Mouse (Mus musculus): Measurements from ENCODE around the gene Adamts4. TPM values are rescaled to one million over a fixed set of nuclear protein-coding genes. Genes with fewer than 3 reads are reported as not detected.

The Adamts4 gene
- total RNA-seq, 2 experiments from 2014 or later: 6.7 to 8.6 TPM

GRCm38 (mm10) chr1:171283188-171284160 is 33.3 kb downstream of the Adamts4 start:
- intact Hi-C loops (cut with DNase I): no loop called here
- Histone ChIP-seq H3K27ac (no peak overlapping the region), H3K4me3 (no peak overlapping the region)
- no peak for TF ChIP-seq CTCF (IDR thresholded peaks at IDR 0.05)
- DNase-seq (ENCODE audit: extremely low spot score in 1 of 2, low spot score in 2 of 2): no peak

GRCm38 (mm10) chr1:171284491-171284890 is 34.3 kb downstream of the Adamts4 start:
- peak overlapping the region; percentile 44; the same call in 1 of the 2 replicates for H3K27ac ChIP-seq
- no peak for DNase-seq (ENCODE audit: extremely low spot score in 1 of 2, low spot score in 2 of 2)
- no peak overlapping the region for H3K4me3 ChIP-seq
- TF ChIP-seq CTCF (IDR thresholded peaks at IDR 0.05): no peak
- intact Hi-C loops (cut with DNase I): no loop called here

DNA sequence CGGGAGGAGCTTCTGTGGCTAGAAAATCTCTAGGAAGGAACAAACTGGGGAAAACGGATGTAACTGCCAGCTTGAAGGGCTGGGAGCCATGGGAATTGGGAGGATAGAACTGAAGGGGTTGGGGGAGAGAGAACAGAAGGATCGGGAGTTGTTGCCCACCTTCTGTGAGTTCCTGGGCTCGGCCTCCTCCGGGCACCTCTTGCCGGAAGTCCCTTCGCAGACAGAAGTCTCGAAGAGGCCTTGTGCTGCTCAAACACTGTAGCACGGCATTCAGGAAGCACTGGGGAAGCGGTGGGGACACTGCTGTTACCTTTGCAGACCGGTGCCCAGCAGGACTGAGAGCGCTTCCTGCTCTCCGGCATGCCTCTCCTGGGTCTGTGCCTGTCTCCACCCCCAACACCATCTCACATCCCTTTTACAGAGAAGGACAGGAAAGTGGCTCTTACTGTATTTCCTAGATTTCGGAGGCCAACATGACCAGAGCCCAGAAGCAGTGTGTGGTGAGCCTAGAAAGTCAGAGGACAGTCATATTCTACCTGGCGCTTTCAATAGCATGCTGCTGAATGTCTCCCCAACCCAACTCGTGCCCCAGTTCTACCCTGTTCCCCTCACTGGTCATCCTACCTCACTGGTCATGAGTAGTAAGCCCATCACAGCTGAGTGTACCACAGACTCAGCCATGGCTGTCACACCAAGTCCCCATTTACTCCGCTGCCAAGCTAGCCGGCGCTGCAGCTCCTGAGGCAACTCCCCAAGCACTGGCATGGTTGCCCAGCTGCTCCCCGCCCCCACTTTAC is 35.1 kb downstream of the Adamts4 start:
- peak overlapping the region; percentile 21; the same call in 1 of the 2 replicates for H3K4me3 ChIP-seq
- peak overlapping the region; percentile 44; the same call in 1 of the 2 replicates for H3K27ac ChIP-seq
- intact Hi-C loops (cut with DNase I): no loop called here
- TF ChIP-seq CTCF (IDR thresholded peaks at IDR 0.05): no peak
- DNase-seq (ENCODE audit: extremely low spot score in 1 of 2, low spot score in 2 of 2): no peak

GRCm38 (mm10) chr1:171286517-171286916 is 36.3 kb downstream of the Adamts4 start:
- H3K27ac ChIP-seq: no peak overlapping the region
- TF ChIP-seq CTCF (IDR thresholded peaks at IDR 0.05): no peak
- intact Hi-C loops (cut with DNase I): no loop called here
- H3K4me3 ChIP-seq: peak overlapping the region; percentile 86
- no peak for DNase-seq (ENCODE audit: extremely low spot score in 1 of 2, low spot score in 2 of 2)

GRCm38 (mm10) chr1:171287136-171288081 is 37.2 kb downstream of the Adamts4 start, which contains the start of gene Usp21:
Usp21 (minus strand) TSS chr1:171287991.
- intact Hi-C loops (cut with DNase I): no loop called here
- no peak; the same call in 1 of the 2 replicates for TF ChIP-seq CTCF (IDR thresholded peaks at IDR 0.05)
- peak within 1 kb of the TSS; percentile 97 for H3K27ac ChIP-seq
- peak within 1 kb of the TSS; percentile 86 for H3K4me3 ChIP-seq
- peak; percentile 93 to 94 for DNase-seq (ENCODE audit: extremely low spot score in 1 of 2, low spot score in 2 of 2)

DNA sequence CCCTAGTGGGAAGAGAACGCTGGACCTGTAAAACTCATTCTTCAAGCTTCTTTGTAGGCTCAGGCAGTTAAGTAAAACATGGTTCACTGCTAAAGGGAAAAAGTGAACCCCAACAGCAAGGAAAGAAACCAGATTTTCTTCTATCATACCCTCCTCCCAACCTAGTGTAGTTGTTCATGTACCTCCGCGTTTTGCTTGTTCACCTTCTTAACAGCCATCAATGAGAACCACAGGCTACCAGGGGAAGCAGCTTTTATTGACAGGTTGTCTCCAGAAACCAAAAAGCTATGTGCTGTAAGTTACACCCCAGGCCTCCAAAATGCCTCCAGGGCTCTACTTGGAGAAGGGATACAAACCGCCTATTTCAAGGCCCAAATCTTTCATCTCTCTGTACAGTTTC is 38.1 kb downstream of the Adamts4 start:
- DNase-seq (ENCODE audit: extremely low spot score in 1 of 2, low spot score in 2 of 2): no peak
- Histone ChIP-seq H3K27ac (peak overlapping the region; percentile 97), H3K4me3 (peak overlapping the region; percentile 86; the same call in 1 of the 2 replicates)
- intact Hi-C loops (cut with DNase I): no loop called here
- TF ChIP-seq CTCF (IDR thresholded peaks at IDR 0.05): no peak

GRCm38 (mm10) chr1:171293351-171293750 is 43.1 kb downstream of the Adamts4 start:
- no peak for TF ChIP-seq CTCF (IDR thresholded peaks at IDR 0.05)
- intact Hi-C loops (cut with DNase I): no loop called here
- no peak for DNase-seq (ENCODE audit: extremely low spot score in 1 of 2, low spot score in 2 of 2)
- Histone ChIP-seq H3K4me3 (peak overlapping the region; percentile 84), H3K27ac (peak overlapping the region; percentile 100)

DNA sequence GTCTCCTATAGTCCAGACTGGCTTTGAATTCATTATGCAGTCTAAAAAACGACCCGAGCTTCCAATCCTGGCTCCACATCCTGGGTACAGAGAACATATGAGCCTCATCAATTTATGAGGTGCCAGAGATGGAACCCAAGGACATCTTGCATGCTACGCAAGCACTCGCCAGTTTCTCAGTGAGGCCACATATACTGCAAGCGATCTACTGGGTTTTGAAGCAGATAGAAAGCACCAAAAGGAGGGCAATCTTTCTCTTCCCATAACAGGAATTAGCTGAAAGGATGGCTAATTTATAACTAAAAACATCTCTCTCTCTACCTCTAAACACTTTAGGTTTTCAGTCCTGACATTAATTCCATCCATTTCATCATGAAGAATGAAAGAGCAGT is 43.7 kb downstream of the Adamts4 start:
- H3K4me3 ChIP-seq: peak overlapping the region; percentile 84
- intact Hi-C loops (cut with DNase I): loop anchor here (2.0 kb wide), 1 partner anchor 35 kb away; the partner anchor contains the start of gene Dedd
- peak overlapping the region; percentile 100 for H3K27ac ChIP-seq
- TF ChIP-seq CTCF (IDR thresholded peaks at IDR 0.05): no peak
- DNase-seq (ENCODE audit: extremely low spot score in 1 of 2, low spot score in 2 of 2): no peak

GRCm38 (mm10) chr1:171294298-171295062 is 44.3 kb downstream of the Adamts4 start, which contains the start of gene Ufc1:
Ufc1 (minus strand) TSS chr1:171295024.
- Histone ChIP-seq H3K4me3 (peak within 1 kb of the TSS; percentile 84), H3K27ac (peak within 1 kb of the TSS; percentile 100)
- peak; percentile 42 for TF ChIP-seq CTCF (IDR thresholded peaks at IDR 0.05)
- peak; percentile 78 to 81 for DNase-seq (ENCODE audit: extremely low spot score in 1 of 2, low spot score in 2 of 2)
- intact Hi-C loops (cut with DNase I): loop anchor here (2.0 to 5.0 kb wide), 2 partner anchors 34 to 118 kb away; partner anchors contain the start of genes Dedd and Usf1

DNA sequence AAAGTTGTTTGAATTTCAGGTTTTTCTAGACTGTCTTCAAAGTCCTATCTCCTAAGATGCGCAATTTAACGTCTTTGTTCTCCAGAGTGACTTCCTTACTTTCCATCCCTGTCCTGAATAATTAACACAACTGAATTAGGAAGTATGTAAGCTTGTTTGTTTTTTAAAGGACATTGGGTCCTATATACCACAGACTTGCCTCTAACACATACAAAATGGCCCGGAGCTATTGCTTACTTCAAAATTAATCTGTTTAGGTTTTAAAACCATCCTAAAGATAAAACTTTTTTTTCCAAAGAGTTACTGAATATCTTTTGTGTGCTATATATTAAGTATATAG is 44.8 kb downstream of the Adamts4 start:
- Histone ChIP-seq H3K27ac (peak overlapping the region; percentile 100), H3K4me3 (peak overlapping the region; percentile 84)
- TF ChIP-seq CTCF (IDR thresholded peaks at IDR 0.05): no peak
- intact Hi-C loops (cut with DNase I): loop anchor here (2.0 to 5.0 kb wide), 2 partner anchors 34 to 117 kb away; partner anchors contain the start of genes Dedd and Usf1
- DNase-seq (ENCODE audit: extremely low spot score in 1 of 2, low spot score in 2 of 2): no peak

Data from left cerebral cortex, adult 2 months (tissue).